Mouse (Mus musculus): ENCODE measurements around the gene S100a5. TPM values are rescaled to one million over a fixed set of nuclear protein-coding genes. Genes with fewer than 3 reads are reported as not detected.

S100a5 gene
- polyA plus RNA-seq, 1 experiment from 2014 or later = 1.4 TPM

GRCm38 (mm10) chr3:90648981-90649380 is 40.7 kb downstream of the S100a5 start:
- TF ChIP-seq CTCF (IDR thresholded peaks at IDR 0.05; ENCODE audit: low read depth) = no peak
- H3K36me3 ChIP-seq (ENCODE audit: insufficient read depth, low read length) = no peaks in the 10 kb centered on the region
- no peaks in the 10 kb centered on the region for H3K9me3 ChIP-seq (replicated peaks; ENCODE audit: low read length)
- H3K27ac ChIP-seq = no peak overlapping the region
- no peak overlapping the region for H3K9ac ChIP-seq (ENCODE audit: low read depth, low read length)
- H3K4me3 ChIP-seq (replicated peaks; ENCODE audit: low read depth, low read length) = no peak overlapping the region
- ATAC-seq (replicated peaks; ENCODE audit: low FRiP score, low read depth) (no peak), DNase-seq (ENCODE audit: low spot score) (no peak)
- H3K4me2 ChIP-seq (ENCODE audit: low read length) = no peak overlapping the region
- no peaks in the 10 kb centered on the region for H3K27me3 ChIP-seq (ENCODE audit: insufficient read depth, low read length)
- H3K4me1 ChIP-seq (replicated peaks; ENCODE audit: insufficient read depth, low read length) = no peaks in the 10 kb centered on the region

- no peaks in the 10 kb centered on the region for H3K4me1 ChIP-seq (replicated peaks; ENCODE audit: insufficient read depth, low read length)
- DNase-seq (ENCODE audit: low spot score) = no peak
- no peak for ATAC-seq (replicated peaks; ENCODE audit: low FRiP score, low read depth)
- H3K4me3 ChIP-seq (replicated peaks; ENCODE audit: low read depth, low read length) = no peak overlapping the region
- H3K9me3 ChIP-seq (replicated peaks; ENCODE audit: low read length) = no peaks in the 10 kb centered on the region
- no peak overlapping the region for H3K4me2 ChIP-seq (ENCODE audit: low read length)
- H3K27me3 ChIP-seq (ENCODE audit: insufficient read depth, low read length) = no peaks in the 10 kb centered on the region
- no peak overlapping the region for H3K27ac ChIP-seq
- no peak overlapping the region for H3K9ac ChIP-seq (ENCODE audit: low read depth, low read length)
- no peak for TF ChIP-seq CTCF (IDR thresholded peaks at IDR 0.05; ENCODE audit: low read depth)
- 89% methylated on average over 2 of the region's 2 CpGs for WGBS
- H3K36me3 ChIP-seq (ENCODE audit: insufficient read depth, low read length) = no peaks in the 10 kb centered on the region
These were observed 41.5 kb downstream of the S100a5 start for GRCm38 (mm10) chr3:90649832-90650231.

- no peak; the same call in 1 of the 2 replicates for ATAC-seq (replicated peaks; ENCODE audit: low FRiP score, low read depth)
- 39% methylated on average over 5 of the region's 5 CpGs for WGBS
These were observed 44.7 kb downstream of the S100a5 start for GRCm38 (mm10) chr3:90652878-90653508.

GRCm38 (mm10) chr3:90653717-90654116 is 45.4 kb downstream of the S100a5 start, which contains the start of gene S100a7a:
Gene S100a7a (plus strand): TSS chr3:90654017.
- Histone ChIP-seq H3K9me3 (replicated peaks; ENCODE audit: low read length) (no peaks in the 10 kb centered on the region), H3K36me3 (ENCODE audit: insufficient read depth, low read length) (no peaks in the 10 kb centered on the region), H3K4me1 (replicated peaks; ENCODE audit: insufficient read depth, low read length) (no peaks in the 10 kb centered on the region), H3K4me3 (replicated peaks; ENCODE audit: low read depth, low read length) (no peak within 1 kb of the TSS), H3K9ac (ENCODE audit: low read depth, low read length) (no peak within 1 kb of the TSS), H3K27ac (no peak within 1 kb of the TSS), H3K27me3 (ENCODE audit: insufficient read depth, low read length) (no peaks in the 10 kb centered on the region), H3K4me2 (ENCODE audit: low read length) (no peak within 1 kb of the TSS)
- DNase-seq (ENCODE audit: low spot score) = no peak
- no peak for ATAC-seq (replicated peaks; ENCODE audit: low FRiP score, low read depth)
- no peak for TF ChIP-seq CTCF (IDR thresholded peaks at IDR 0.05; ENCODE audit: low read depth)

More at GRCm38 (mm10) chr3:90652878-90653508, 44.7 kb downstream of the S100a5 start:
- Histone ChIP-seq H3K36me3 (ENCODE audit: insufficient read depth, low read length) (no peaks in the 10 kb centered on the region), H3K4me3 (replicated peaks; ENCODE audit: low read depth, low read length) (no peak overlapping the region), H3K27me3 (ENCODE audit: insufficient read depth, low read length) (no peaks in the 10 kb centered on the region), H3K4me2 (ENCODE audit: low read length) (no peak overlapping the region), H3K4me1 (replicated peaks; ENCODE audit: insufficient read depth, low read length) (no peaks in the 10 kb centered on the region), H3K9me3 (replicated peaks; ENCODE audit: low read length) (no peaks in the 10 kb centered on the region), H3K9ac (ENCODE audit: low read depth, low read length) (no peak overlapping the region), H3K27ac (no peak overlapping the region)
- DNase-seq (ENCODE audit: low spot score) = peak; percentile 85
- peak; percentile 88 for TF ChIP-seq CTCF (IDR thresholded peaks at IDR 0.05; ENCODE audit: low read depth)

GRCm38 (mm10) chr3:90657405-90657804 is 49.1 kb downstream of the S100a5 start:
- Histone ChIP-seq H3K4me2 (ENCODE audit: low read length) (no peak overlapping the region), H3K4me3 (replicated peaks; ENCODE audit: low read depth, low read length) (no peak overlapping the region), H3K36me3 (ENCODE audit: insufficient read depth, low read length) (no peaks in the 10 kb centered on the region), H3K27ac (no peak overlapping the region), H3K27me3 (ENCODE audit: insufficient read depth, low read length) (no peaks in the 10 kb centered on the region), H3K9ac (ENCODE audit: low read depth, low read length) (no peak overlapping the region), H3K4me1 (replicated peaks; ENCODE audit: insufficient read depth, low read length) (no peaks in the 10 kb centered on the region), H3K9me3 (replicated peaks; ENCODE audit: low read length) (no peaks in the 10 kb centered on the region)
- peak; percentile 36; the same call in 1 of the 2 replicates for TF ChIP-seq CTCF (IDR thresholded peaks at IDR 0.05; ENCODE audit: low read depth)
- WGBS = 65% methylated on average over 4 of the region's 4 CpGs
- no peak for ATAC-seq (replicated peaks; ENCODE audit: low FRiP score, low read depth)
- peak; percentile 4 for DNase-seq (ENCODE audit: low spot score)

- Histone ChIP-seq H3K4me3 (replicated peaks; ENCODE audit: low read depth, low read length) (no peak overlapping the region), H3K27me3 (ENCODE audit: insufficient read depth, low read length) (no peaks in the 10 kb centered on the region), H3K9ac (ENCODE audit: low read depth, low read length) (no peak overlapping the region), H3K4me2 (ENCODE audit: low read length) (no peak overlapping the region), H3K9me3 (replicated peaks; ENCODE audit: low read length) (no peaks in the 10 kb centered on the region), H3K36me3 (ENCODE audit: insufficient read depth, low read length) (no peaks in the 10 kb centered on the region), H3K4me1 (replicated peaks; ENCODE audit: insufficient read depth, low read length) (no peaks in the 10 kb centered on the region), H3K27ac (no peak overlapping the region)
- no peak for TF ChIP-seq CTCF (IDR thresholded peaks at IDR 0.05; ENCODE audit: low read depth)
- DNase-seq (ENCODE audit: low spot score) (no peak), ATAC-seq (replicated peaks; ENCODE audit: low FRiP score, low read depth) (no peak)
These were observed 51.2 kb downstream of the S100a5 start for GRCm38 (mm10) chr3:90659364-90660044.

Other genes starting within 250 kb of the S100a5 start
- gene Slc27a3, start 218.6 kb upstream of the S100a5 start, polyA plus RNA-seq (2015; fragmentation: Nextera tagmentation; extraction: Ambion mirVana) = 15.1 and 16.1 TPM in 2 replicates
- 17.0 and 17.9 TPM in 2 replicates for gene Ints3, start 174.9 kb upstream of the S100a5 start, polyA plus RNA-seq (2015; fragmentation: Nextera tagmentation; extraction: Ambion mirVana)
- gene Npr1, start 142.7 kb upstream of the S100a5 start, polyA plus RNA-seq (2015; fragmentation: Nextera tagmentation; extraction: Ambion mirVana) = 16.7 and 17.1 TPM in 2 replicates
- 118 and 134 TPM in 2 replicates for gene Ilf2, start 132.4 kb upstream of the S100a5 start, polyA plus RNA-seq (2015; fragmentation: Nextera tagmentation; extraction: Ambion mirVana)
- 76.1 and 79.6 TPM in 2 replicates for gene Snapin, start 117.5 kb upstream of the S100a5 start, polyA plus RNA-seq (2015; fragmentation: Nextera tagmentation; extraction: Ambion mirVana)
- 122 and 126 TPM in 2 replicates for gene Chtop, start 99.0 kb upstream of the S100a5 start, polyA plus RNA-seq (2015; fragmentation: Nextera tagmentation; extraction: Ambion mirVana)
- 336 and 353 TPM in 2 replicates for gene S100a1, start 94.1 kb upstream of the S100a5 start, polyA plus RNA-seq (2015; fragmentation: Nextera tagmentation; extraction: Ambion mirVana)
- gene S100a13, start 94.1 kb upstream of the S100a5 start, polyA plus RNA-seq (2015; fragmentation: Nextera tagmentation; extraction: Ambion mirVana) = 72.2 and 78.5 TPM in 2 replicates
- 10.2 and 12.5 TPM in 2 replicates for gene S100a14, start 81.7 kb upstream of the S100a5 start, polyA plus RNA-seq (2015; fragmentation: Nextera tagmentation; extraction: Ambion mirVana)
- 242 and 252 TPM in 2 replicates for gene S100a16, start 71.3 kb upstream of the S100a5 start, polyA plus RNA-seq (2015; fragmentation: Nextera tagmentation; extraction: Ambion mirVana)
- 0.15 and 0.16 TPM in 2 replicates for gene S100a3, start 47.9 kb upstream of the S100a5 start, polyA plus RNA-seq (2015; fragmentation: Nextera tagmentation; extraction: Ambion mirVana)
- not detected in 2 replicates for gene S100a2, start 18.3 kb upstream of the S100a5 start, polyA plus RNA-seq (2015; fragmentation: Nextera tagmentation; extraction: Ambion mirVana)
- not detected in 2 replicates for gene Gm42674, start 6.6 kb upstream of the S100a5 start, polyA plus RNA-seq (2015; fragmentation: Nextera tagmentation; extraction: Ambion mirVana)
- gene S100a4, start 4.8 kb upstream of the S100a5 start, polyA plus RNA-seq (2015; fragmentation: Nextera tagmentation; extraction: Ambion mirVana) = 11.5 and 18.3 TPM in 2 replicates
- gene S100a6, start 4.4 kb downstream of the S100a5 start, polyA plus RNA-seq (2015; fragmentation: Nextera tagmentation; extraction: Ambion mirVana) = 395 and 525 TPM in 2 replicates
- gene S100a7a, start 45.5 kb downstream of the S100a5 start, polyA plus RNA-seq (2015; fragmentation: Nextera tagmentation; extraction: Ambion mirVana) = 0.14 TPM in 1 of 2 replicates, not detected in the other
- gene S100a8, start 60.5 kb downstream of the S100a5 start, polyA plus RNA-seq (2015; fragmentation: Nextera tagmentation; extraction: Ambion mirVana) = 65.2 and 69.2 TPM in 2 replicates
- gene S100a9, start 87.2 kb downstream of the S100a5 start, polyA plus RNA-seq (2015; fragmentation: Nextera tagmentation; extraction: Ambion mirVana) = 42.4 and 42.6 TPM in 2 replicates
- gene Pglyrp4, start 118.4 kb downstream of the S100a5 start, polyA plus RNA-seq (2015; fragmentation: Nextera tagmentation; extraction: Ambion mirVana) = 0.07 TPM in 1 of 2 replicates, not detected in the other
- not detected in 2 replicates for gene Gm5849, start 169.4 kb downstream of the S100a5 start, polyA plus RNA-seq (2015; fragmentation: Nextera tagmentation; extraction: Ambion mirVana)

Measured in kidney, postnatal 0 days (tissue).